Mouse (Mus musculus): Measurements from ENCODE around the gene Zfp467.
A peak's percentile ranks its signal among the peaks of the same experiment; 100 is the strongest.

Gene Zfp467

GRCm38 (mm10) chr6:48411193-48412092, 34.2 kb downstream of the Zfp467 start:
- DNase-seq (ENCODE audit: extremely low spot score, low spot score): no peak

- no peak for DNase-seq (ENCODE audit: extremely low spot score, low spot score)
Measured at GRCm38 (mm10) chr6:48410551-48410950, 35.1 kb downstream of the Zfp467 start.

DNA sequence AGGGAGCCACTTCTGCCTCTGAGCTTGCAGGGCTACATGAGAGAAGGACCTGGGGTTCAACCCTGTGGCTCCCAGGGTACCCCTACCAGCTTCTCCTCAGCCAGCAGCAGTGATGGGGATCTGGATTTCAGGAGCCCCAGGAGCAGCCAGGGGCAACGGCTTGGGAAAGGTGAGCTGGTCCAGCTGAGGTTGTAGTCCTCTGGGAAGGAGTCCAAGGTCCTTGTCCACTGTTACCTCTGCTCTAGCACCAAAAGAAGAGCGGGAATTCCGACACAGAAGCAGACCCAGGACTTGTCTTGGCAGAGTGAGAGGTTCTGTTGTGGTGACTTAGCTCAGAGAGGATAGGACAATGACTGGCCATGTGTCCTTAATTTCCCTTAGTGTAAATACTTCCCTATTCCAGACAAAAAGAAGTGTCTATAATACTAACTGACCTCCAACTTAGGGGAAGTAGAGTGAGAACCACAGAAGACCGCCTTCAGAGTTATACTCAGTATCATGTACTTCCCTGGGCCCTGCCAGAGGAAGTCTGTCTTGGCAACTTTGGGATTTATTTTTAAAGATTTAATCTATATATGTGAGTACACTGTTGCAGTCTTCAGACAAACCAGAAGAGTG, 35.8 kb downstream of the Zfp467 start:
- DNase-seq (ENCODE audit: extremely low spot score, low spot score): no peak

- DNase-seq (ENCODE audit: extremely low spot score, low spot score): no peak
Measured at GRCm38 (mm10) chr6:48404071-48404470, 41.6 kb downstream of the Zfp467 start.

GRCm38 (mm10) chr6:48399906-48400305, 45.7 kb downstream of the Zfp467 start:
- DNase-seq (ENCODE audit: extremely low spot score, low spot score): no peak

DNA sequence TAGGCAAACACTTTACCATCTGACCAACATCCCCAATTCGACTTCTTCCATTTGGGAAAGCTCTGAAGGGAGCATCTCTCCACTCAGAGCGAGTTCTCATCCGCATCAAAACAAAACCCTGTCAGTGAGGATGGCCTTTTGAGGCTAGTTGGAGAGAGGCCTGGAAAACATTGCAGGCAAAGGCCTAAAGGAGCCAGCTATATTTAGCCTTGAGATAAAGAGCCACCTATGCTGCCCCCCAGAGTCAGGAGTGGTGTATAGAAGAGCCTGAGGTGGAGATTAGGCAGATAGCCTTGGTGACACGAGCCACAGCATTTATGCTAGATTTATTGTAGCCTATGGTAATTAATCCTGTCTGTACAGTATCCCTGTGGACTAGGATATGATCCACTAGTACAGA, 48.3 kb downstream of the Zfp467 start:
- no peak for DNase-seq (ENCODE audit: extremely low spot score, low spot score)

DNA sequence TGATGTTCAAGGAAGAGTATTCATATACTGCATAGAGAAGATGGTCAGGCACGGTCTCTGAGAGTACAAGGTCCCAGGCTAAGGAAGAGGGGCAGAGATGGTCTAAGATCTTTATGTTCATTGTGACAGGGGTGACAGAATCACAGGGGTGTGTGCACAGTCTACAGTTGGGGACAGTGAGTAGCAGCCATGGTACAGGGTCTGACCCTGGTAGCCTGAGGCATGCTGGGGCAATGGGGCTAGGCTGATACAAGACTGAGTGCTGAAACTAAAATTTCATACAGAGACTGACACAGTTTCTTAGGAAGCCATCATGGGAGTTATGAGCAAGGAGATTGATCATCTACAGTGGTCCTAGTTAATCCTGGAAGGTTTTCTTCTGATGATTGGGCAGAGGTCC, 48.9 kb downstream of the Zfp467 start:
- no peak for DNase-seq (ENCODE audit: extremely low spot score, low spot score)

GRCm38 (mm10) chr6:48396008-48396595, 49.5 kb downstream of the Zfp467 start:
- DNase-seq (ENCODE audit: extremely low spot score, low spot score): no peak

DNA sequence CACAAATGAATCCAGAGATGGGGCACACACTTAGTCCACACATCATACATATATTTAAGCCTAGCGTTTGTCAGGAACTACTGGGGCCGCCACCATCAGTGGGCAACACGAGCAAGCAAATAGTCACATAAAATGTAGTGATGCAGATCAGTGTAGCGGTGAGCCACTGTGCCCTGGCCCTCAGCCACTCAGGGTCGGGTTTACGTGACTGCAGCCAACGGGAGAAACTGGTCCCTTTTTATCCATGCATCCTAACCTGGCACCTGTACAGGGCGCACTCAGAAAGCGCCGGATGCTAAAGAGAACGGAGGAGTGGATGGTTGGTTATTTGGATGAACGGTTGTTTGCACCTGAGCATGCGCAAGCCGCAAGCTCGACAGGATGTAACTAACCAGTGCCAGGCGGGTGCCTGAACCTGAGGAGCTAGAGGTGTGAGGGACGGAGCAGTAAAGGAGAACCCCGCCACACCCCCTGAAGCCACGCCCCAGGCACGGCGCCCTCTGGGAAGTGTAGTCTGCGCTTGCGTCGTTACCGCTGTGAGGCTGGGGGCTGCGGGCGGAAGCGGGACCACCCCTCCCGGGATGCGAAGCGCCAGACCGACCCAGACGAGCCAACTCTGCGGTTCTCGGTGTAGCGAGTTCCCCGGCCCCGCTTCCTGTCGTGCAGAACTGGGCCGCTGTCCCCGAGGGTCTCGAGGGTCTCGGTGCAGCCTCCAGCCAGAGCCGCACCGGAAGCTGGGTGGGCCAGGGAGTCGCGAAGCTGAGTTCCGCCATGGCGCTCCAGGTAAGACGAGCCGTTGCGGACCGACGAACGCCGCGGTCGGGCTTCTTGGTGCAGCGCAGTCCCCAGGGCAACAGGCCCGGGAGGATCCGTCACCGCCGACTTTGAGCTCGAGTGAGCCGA, 50.3 kb downstream of the Zfp467 start, which contains the start of gene Krba1:
TSS of gene Krba1 (plus strand) at position 482 of the 903 bp plus-strand sequence.
- peak; percentile 84 for DNase-seq (ENCODE audit: extremely low spot score, low spot score)

DNA sequence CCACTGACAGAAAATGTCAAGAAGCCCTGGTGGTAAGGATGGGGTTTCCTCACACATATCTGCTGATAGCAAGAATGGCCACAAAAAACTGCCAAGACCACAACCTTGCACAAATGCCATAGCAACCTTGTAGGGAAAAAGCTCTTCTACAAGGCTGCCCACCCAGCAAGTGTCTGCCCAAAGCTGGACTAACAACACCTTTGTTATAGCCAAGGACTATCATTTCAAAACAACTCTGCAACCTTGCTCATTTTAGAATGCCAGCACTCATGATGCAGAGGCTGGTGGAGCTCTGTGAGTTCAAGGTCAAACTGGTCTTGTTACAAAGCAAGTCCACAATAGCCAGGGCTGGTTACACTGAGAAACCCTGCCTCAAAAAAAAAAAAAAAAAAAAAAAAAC, 51.8 kb downstream of the Zfp467 start:
- no peak for DNase-seq (ENCODE audit: extremely low spot score, low spot score)

GRCm38 (mm10) chr6:48388221-48388620, 57.4 kb downstream of the Zfp467 start:
- no peak for DNase-seq (ENCODE audit: extremely low spot score, low spot score)

All from neural tube, embryonic 10.5 days (tissue).